Mouse (Mus musculus) ES-E14 (cell line): ENCODE measurements around the gene Plpp7. TPM values are rescaled to one million over a fixed set of nuclear protein-coding genes. Genes with fewer than 3 reads are reported as not detected.

Source experiments
- DNase-seq: peaks from one replicate; pipeline ENCODE4 v3.0.0-alpha.2; 2013; ENCODE audit warnings: low read depth, low spot score
- H3K27ac ChIP-seq: 2 replicates; pipeline ENCODE4 v1.5.1; 2012; ENCODE audit warnings: low read depth, mild to moderate bottlenecking, low read length, moderate library complexity, mixed read lengths; ENCODE audit not compliant: poor library complexity, insufficient read depth, severe bottlenecking
- H3K36me3 ChIP-seq: 2 replicates; pipeline ENCODE4 v1.6.1; 2012; ENCODE audit warnings: mild to moderate bottlenecking, low read length, moderate library complexity, mixed read lengths; ENCODE audit not compliant: control insufficient read depth, poor library complexity, insufficient read depth, severe bottlenecking
- H3K4me1 ChIP-seq, 2 experiments: fragments of 150-350 bp in 1 of 2; sonication (generic) in 1 of 2; 2 replicates each; pipeline ENCODE4 v1.6.1; 2012; ENCODE audit warnings: low read length in 2 of 2, mild to moderate bottlenecking in 1 of 2, mixed read lengths in 1 of 2; ENCODE audit not compliant: control insufficient read depth in 2 of 2, insufficient read depth in 2 of 2, poor library complexity in 1 of 2
- H3K4me3 ChIP-seq, 2 experiments: fragments of 150-350 bp in 1 of 2; sonication (generic) in 1 of 2; 2 replicates each; pipeline ENCODE4 v1.5.1; 2012; ENCODE audit warnings: low read length in 2 of 2, low read depth in 1 of 2, mild to moderate bottlenecking in 1 of 2, mixed read lengths in 1 of 2; ENCODE audit not compliant: insufficient read depth in 1 of 2, poor library complexity in 1 of 2, severe bottlenecking in 1 of 2
- H3K9ac ChIP-seq: 2 replicates; pipeline ENCODE4 v1.6.1; 2012; ENCODE audit warnings: low read depth, mild to moderate bottlenecking, low read length, mixed read lengths; ENCODE audit not compliant: poor library complexity, insufficient read depth, severe bottlenecking
- H3K9me3 ChIP-seq: fragments of 150-350 bp; sonication (generic); 2 replicates; pipeline ENCODE4 v1.6.1; 2012; ENCODE audit warnings: low read depth, mild to moderate bottlenecking, low read length; ENCODE audit not compliant: control insufficient read depth, insufficient read depth
- CHD2 ChIP-seq: IDR thresholded peaks from 2 replicates; pipeline ENCODE4 v1.6.1; 2014; ENCODE audit warnings: mild to moderate bottlenecking, low read depth, low read length, inconsistent platforms
- HCFC1 ChIP-seq: IDR thresholded peaks from 2 replicates; pipeline ENCODE4 v1.6.1; 2012; ENCODE audit warnings: low read length, inconsistent platforms, borderline replicate concordance; ENCODE audit not compliant: insufficient read depth
- MAFK ChIP-seq: IDR thresholded peaks from 2 replicates; pipeline ENCODE4 v1.6.1; 2014; ENCODE audit warnings: mild to moderate bottlenecking, low read depth, low read length, inconsistent platforms; ENCODE audit not compliant: insufficient read depth
- ZC3H11A ChIP-seq: IDR thresholded peaks from 2 replicates; pipeline ENCODE4 v1.6.1; 2012; ENCODE audit warnings: low read depth, mild to moderate bottlenecking, inconsistent platforms, low read length, borderline replicate concordance
- ZNF384 ChIP-seq: IDR thresholded peaks from 2 replicates; pipeline ENCODE4 v1.6.1; 2012; ENCODE audit warnings: low read depth, low read length, inconsistent platforms
- in situ Hi-C, 2 experiments: fragments of 600-800 bp; cut with MboI; formaldehyde crosslinking; loops; one replicate each; pipeline ENCODE4 v1.15.1; 2025; ENCODE audit warnings: low sequenced_read_pairs in 2 of 2, inconsistent platforms in 1 of 2; ENCODE audit not compliant: unreplicated experiment in 2 of 2
- total RNA-seq: library from RNA; depleted of rRNA; stranded (reverse); fragments of 300-350 nt; gene quantifications from 2 replicates; pipeline ENCODE4 v1.2.3, GENCODE M21; 2012

Gene Plpp7
- total RNA-seq, 1 experiment = 1.4 TPM

DNA sequence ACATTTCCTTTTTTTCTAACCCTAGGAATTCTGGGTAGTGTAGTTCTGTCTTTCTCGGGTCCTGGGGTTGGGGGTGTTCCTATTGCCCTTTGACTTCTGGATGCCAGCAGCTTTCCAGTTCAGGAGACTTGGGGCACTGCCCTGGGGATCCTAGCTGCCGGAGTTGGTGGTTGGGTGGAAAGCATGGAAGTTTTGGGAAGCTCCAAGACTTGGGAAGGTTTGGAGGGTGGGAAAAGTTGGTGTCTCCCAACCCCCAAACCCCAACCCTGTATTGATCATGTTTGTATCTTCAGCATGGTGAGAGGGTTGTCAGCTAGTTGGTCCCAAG lies 10.5 kb upstream of the Plpp7 start:
- no peak for DNase-seq
- Histone ChIP-seq H3K9me3 (no peaks in the 10 kb centered on the region), H3K27ac (no peak overlapping the region), H3K4me1 (peaks cover 2 to 9% of the 10 kb centered on the region in 2 experiments; a peak in 1 of 4 replicates), H3K36me3 (no peaks in the 10 kb centered on the region), H3K4me3 (peak overlapping the region; percentile 75 to 77), H3K9ac (no peak overlapping the region)
- in situ Hi-C loops = no loop called here
- peak; percentile 86 for TF ChIP-seq HCFC1
- TF ChIP-seq ZNF384 = no peak
- no peak for TF ChIP-seq MAFK

GRCm38 (mm10) chr2:32085231-32085630 lies 10.1 kb upstream of the Plpp7 start:
- in situ Hi-C loops = no loop called here
- H3K9me3 ChIP-seq = no peaks in the 10 kb centered on the region
- H3K36me3 ChIP-seq = no peaks in the 10 kb centered on the region
- H3K27ac ChIP-seq = no peak overlapping the region
- no peak for TF ChIP-seq CHD2
- peaks cover 2 to 9% of the 10 kb centered on the region in 2 experiments; a peak in 1 of 4 replicates for H3K4me1 ChIP-seq
- DNase-seq = no peak
- H3K4me3 ChIP-seq = no peak overlapping the region
- H3K9ac ChIP-seq = no peak overlapping the region

- no peak for TF ChIP-seq ZC3H11A
- TF ChIP-seq ZNF384 = no peak
- no peak for TF ChIP-seq CHD2
- no peak for TF ChIP-seq MAFK
- TF ChIP-seq HCFC1 = no peak
- Histone ChIP-seq H3K27ac (no peak overlapping the region), H3K4me3 (no peak overlapping the region), H3K9me3 (no peaks in the 10 kb centered on the region), H3K36me3 (no peaks in the 10 kb centered on the region), H3K9ac (no peak overlapping the region), H3K4me1 (peaks cover 2 to 9% of the 10 kb centered on the region in 2 experiments; a peak in 1 of 4 replicates)
- no peak for DNase-seq
- in situ Hi-C loops = no loop called here
Observed at GRCm38 (mm10) chr2:32087606-32088005, 7.7 kb upstream of the Plpp7 start.

- no peak overlapping the region for H3K27ac ChIP-seq
- H3K9me3 ChIP-seq = no peaks in the 10 kb centered on the region
- DNase-seq = no peak
- TF ChIP-seq MAFK (no peak), CHD2 (no peak), ZNF384 (no peak), ZC3H11A (no peak), HCFC1 (no peak)
- peaks cover 2 to 9% of the 10 kb centered on the region in 2 experiments; a peak in 1 of 4 replicates for H3K4me1 ChIP-seq
- H3K36me3 ChIP-seq = no peaks in the 10 kb centered on the region
- in situ Hi-C loops = no loop called here
- no peak overlapping the region for H3K9ac ChIP-seq
- H3K4me3 ChIP-seq = peak overlapping the region; percentile 46 to 48; a peak in 3 of 4 replicates
Observed at GRCm38 (mm10) chr2:32088372-32088981, 6.9 kb upstream of the Plpp7 start.

DNA sequence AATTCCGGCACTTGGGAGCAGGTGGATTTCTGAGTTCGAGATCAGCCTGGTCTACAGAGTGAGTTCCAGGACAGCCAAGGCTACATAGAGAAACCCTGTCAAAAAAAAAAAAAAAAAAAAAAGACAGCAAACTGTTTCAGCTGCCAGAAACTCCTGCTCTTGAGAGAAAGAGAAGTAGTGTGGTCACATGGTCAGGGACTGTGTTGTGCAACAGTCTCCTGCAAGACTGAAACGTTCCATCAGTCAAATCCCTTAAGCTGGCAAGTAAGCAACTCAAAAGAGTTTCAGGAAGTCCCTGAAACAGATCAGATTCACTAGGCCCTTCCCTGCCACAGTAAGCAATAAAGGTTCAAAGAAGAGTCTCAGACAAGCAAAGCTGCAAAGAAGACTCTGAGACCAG lies 5.7 kb upstream of the Plpp7 start:
- H3K9ac ChIP-seq = no peak overlapping the region
- TF ChIP-seq MAFK = no peak
- TF ChIP-seq CHD2 = no peak
- no peak for TF ChIP-seq ZC3H11A
- TF ChIP-seq ZNF384 = no peak
- no peak for TF ChIP-seq HCFC1
- no peaks in the 10 kb centered on the region for H3K36me3 ChIP-seq
- peaks cover 2 to 9% of the 10 kb centered on the region in 2 experiments; a peak in 1 of 4 replicates for H3K4me1 ChIP-seq
- in situ Hi-C loops = no loop called here
- DNase-seq = no peak
- H3K9me3 ChIP-seq = no peaks in the 10 kb centered on the region
- no peak overlapping the region for H3K27ac ChIP-seq
- no peak overlapping the region for H3K4me3 ChIP-seq
